Mouse (Mus musculus) spleen, postnatal 4 days (tissue): ENCODE data around the gene Srms.

ENCODE experiments used
- DNase-seq, 2 experiments: peaks; one replicate each; pipeline ENCODE4 v3.0.0; 2022; ENCODE audit warnings: low spot score in 2 of 2

Srms gene

DNA sequence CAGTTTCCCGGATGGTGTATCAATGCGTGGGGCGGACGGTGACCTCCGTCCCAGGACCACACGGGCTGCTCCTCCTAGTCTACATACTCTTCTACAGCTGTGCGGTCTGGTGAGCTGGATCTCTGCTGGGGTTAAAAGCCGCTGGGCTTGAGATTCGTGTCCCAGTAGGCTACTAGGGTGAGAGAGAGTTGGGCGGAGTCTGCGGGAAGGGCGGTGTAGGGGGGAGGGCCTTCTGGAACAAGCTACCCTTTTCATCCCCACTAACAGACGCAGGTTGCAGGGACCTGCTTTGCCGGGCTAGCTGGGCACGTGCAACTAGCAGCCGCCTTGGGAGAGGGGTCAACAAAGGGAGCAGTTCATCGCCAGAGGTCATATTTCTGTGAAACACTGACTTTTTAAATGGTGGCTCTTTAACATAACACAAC is at the start of gene Srms:
Gene Srms, minus strand, starts transcription at position 165 of the 425 bp plus-strand sequence.
- no peak for DNase-seq

DNA sequence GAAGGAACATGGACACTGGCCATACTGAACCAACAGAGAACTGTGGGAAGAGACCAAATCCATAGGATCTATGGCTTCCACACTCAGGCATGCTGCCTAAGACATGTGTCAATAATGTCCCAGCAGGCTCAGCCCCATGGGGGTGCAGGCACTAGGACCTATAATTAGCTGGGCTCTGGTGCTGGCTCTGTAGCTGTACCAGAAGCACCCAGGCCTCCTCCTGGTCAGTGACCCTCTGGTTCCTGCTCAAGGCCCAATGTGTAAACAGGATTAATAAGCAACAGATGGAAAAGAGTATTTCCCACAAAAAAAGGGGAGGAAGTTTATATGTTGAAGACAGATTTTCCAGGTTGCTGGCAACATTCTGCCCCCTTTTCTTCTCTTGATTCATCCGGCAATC is 40.3 kb upstream of the Srms start:
- DNase-seq: no peak

DNA sequence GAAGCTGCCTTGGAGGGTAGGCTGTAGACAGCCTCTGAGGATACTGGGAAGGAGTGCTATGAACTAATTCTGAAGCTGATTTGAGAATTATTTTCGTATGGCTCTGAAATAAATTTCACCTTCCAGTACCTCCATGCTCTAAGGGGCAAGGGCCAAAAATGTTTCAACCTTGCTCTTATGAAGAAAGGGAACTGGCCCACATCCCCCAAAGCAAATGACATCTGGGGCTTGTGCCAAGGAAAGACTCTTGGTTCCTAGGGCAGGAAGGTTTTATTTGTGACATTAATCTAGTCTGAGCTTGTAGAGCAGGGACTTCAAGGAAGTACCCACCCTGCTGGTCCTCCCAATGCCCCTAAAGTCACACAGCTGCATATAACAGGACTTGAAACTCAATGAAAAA is 38.9 kb upstream of the Srms start:
- DNase-seq: no peak

DNA sequence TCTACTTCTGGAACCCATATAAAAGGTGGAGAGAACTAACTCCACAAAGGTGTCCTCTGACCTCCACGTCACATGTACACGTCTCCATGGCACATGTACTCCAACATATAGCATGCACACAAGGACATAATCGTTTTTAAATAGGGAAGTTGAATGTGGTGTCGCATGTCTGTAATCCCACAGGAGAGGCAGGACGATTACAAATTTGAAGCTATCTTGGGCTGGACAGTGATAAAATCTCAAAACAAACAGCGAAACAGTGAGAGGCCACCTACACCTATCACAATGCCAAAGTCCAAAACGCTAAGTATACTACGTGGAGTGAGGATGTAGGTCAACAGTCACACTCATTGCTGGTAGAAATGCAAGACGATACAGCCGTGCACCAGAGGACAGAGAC is 36.2 kb upstream of the Srms start:
- no peak for DNase-seq

DNA sequence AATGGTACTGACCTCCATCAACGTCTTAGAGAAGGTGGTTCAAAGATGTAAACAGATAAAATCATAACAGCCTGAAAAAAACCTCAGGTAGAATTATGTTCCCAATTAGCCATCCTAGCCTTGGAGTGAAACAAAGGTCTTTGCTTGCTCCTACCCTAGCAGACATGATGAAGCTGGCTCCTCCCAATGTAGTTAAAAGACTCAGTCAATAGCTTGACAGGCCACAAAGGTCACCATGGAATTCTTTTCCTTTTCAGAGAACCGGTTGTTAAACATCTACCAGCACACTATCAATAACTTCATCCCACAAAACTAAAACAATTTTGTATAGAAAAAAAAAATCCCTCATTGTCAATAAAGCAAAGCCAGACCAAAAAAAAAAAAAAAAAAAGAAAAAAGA is 32.0 kb upstream of the Srms start:
- DNase-seq: no peak

DNA sequence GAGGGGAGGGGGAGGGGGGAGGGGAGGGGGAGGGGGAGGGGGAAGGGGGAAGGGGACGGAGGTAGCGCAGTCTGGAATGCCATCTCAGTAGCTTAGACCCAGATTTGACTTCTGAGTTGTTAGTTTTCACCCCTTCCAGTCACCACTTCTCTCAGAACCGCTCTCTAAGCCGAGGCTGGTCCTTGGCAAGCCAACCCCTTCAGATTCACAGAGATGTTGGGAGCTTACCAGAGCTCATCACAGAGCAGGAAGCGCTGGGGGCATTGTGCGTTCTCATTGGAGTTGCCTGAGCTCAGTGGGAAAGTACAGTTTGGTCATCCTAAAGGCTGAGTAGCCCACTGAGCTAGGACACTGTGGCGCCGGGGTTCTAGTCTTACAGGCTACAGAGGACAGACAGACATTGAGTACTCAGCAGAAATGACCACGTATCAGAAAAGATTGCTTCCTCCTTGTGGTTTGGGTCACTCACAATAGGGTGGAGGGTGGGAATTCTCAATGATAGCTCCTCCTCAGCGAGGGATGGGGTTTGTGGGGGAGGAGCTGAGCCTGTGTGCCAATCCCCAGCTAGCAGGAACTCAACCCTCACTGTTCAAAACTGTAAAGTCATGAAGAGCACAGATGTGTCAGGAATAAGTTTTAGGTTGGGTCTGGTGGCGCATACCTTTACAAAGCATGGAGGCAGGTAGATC is 30.9 kb upstream of the Srms start:
- DNase-seq: peak in 1 of 2 experiments; percentile 60

DNA sequence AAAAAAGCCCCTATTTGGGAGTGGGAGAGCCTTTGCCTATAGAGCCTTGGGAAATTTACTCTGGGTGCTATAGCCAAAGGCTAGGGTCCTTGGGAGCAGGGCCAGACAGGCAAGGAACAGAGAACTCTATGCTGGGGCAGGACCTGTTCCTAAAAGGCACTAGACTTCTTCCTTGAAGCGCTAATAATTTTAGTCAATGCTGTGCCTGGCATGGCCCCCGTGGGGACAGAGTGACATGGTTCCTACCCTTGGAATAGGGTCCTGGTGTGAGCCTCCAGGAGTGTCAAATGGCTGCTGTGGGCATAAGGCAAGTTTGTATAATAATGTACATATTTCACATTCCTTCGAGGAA is 29.3 kb upstream of the Srms start:
- DNase-seq: no peak

DNA sequence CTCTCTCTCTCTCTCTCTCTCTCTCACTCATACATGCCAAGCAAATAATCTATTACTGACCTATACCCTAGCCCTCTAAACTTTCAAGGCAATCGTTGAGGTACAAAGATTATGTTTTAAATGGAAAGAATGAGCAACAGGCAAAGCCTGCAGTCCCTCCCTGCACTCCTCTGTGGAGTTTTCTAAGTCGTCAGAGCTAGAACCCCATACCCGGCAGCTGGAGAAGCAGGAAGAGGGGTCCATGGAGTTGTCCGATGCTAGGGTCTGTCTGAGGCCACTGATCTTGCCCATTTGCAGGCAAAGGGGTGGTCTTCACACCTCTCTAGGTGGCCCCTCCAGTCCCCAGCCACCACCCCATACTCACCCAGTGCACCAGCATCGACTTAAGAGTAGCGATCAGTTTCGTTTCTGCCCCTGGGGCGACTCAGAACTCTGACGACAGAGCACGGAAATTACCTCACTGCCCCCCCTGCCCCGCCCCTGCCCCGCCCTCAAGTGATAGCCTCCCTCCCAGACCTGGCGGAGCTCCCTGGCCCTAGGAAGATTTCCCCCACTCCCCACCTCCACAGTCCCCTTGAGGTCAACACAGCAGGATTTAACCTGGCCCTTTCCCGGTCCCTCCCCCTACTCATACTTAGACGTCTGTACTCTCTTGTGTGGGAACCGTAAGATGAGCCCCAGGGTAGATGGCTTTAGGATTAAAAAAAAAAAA is 28.8 kb upstream of the Srms start, which contains the start of gene Helz2:
Gene Helz2, minus strand, starts transcription at position 426 of the 712 bp plus-strand sequence.
- peak; percentile 53 to 79 for DNase-seq

DNA sequence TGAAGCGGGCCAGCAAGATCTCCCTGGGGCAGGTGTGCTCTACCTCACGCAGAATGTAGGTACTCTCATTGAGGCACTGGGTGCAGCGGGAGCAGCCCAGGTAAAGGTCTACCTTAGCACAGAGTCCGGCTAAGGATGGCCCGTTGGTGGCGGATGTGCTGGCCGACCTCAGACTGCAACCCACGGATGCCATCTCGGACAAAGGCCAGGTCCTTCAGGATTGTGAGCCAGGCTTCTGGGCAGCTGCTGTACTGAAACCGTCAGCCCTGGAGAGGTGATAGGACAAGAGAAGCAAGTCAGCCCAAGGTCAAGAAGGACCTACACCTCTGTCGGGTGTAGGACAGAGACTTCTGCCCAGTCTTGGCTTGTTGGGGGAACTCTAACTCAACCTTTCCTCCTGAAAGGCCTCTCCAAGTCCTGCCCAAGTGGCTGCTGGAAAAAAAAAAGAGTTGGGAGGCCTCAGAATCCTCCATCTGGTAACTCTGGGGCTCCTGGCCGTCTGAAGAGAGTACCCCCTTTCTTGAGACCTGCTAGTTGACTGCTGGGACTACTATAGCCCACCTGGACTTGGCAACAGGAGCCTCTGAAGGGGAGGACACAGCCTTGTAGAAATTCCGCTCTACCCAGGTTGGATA is 27.9 kb upstream of the Srms start:
- peak in 1 of 2 experiments; percentile 61 for DNase-seq

DNA sequence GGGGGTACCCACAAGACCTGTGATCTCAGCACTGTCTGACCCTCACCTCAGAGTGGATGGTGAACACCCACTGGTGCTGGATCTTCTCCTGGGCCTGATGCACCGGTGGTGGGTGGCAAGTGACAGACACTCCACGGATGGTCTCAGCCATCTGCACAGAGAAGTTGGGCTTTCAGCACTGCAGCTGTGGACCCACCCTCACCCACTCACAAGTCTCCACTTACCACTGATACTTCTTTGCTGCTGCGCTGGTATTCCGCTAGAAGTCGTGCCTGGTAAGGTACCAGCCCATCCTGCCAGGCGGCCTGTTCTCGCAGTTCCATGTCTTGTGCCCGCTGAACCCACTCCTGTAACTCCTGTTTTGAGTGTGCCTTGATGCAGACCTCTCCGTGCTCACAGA is 26.3 kb upstream of the Srms start:
- peak in 1 of 2 experiments; percentile 59 for DNase-seq

DNA sequence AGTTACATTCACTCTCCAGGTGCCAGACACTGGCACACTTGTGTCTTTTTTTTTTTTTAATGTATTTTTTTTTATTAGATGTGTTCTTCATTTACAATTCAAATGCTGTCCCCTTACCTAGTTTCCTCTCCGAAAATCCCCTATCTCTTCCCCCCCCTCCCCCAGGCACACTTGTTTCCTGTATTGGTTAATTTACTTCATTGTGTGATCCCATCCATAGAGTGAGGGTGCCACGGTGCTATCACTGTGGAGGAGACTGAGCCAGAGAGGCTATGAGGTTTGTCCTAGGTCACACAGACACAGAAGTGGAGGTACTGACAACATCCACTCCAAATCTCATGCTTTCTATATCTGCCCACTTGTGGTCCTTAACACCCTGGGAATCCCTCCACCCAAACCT is 25.9 kb upstream of the Srms start:
- DNase-seq: no peak

DNA sequence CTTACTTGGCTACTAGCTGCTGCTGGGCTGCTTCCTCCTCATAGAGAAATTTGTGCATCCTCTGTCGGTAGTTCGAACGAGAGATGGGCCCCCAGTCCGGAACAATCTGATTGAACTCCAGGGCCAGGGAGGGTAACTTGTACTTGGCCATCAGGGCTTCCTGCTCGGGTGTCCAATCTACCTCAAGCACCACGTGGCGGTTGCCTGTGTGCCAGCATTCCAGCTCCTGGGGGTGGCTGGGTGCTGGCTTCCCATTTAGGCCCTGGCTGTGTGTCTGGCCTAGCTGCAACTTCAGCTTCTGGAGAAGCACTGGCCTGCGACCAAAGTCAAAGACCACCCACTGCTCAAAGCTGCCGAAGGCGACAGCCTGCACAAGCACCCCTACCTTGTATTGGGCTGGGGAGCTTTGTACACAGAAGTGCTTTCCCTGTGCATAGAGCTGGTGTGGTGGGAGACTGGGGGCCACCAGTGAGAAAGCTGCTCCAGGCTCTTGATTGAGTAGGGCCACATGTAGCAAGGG is 25.2 kb upstream of the Srms start:
- DNase-seq: peak in 1 of 2 experiments; percentile 58

DNA sequence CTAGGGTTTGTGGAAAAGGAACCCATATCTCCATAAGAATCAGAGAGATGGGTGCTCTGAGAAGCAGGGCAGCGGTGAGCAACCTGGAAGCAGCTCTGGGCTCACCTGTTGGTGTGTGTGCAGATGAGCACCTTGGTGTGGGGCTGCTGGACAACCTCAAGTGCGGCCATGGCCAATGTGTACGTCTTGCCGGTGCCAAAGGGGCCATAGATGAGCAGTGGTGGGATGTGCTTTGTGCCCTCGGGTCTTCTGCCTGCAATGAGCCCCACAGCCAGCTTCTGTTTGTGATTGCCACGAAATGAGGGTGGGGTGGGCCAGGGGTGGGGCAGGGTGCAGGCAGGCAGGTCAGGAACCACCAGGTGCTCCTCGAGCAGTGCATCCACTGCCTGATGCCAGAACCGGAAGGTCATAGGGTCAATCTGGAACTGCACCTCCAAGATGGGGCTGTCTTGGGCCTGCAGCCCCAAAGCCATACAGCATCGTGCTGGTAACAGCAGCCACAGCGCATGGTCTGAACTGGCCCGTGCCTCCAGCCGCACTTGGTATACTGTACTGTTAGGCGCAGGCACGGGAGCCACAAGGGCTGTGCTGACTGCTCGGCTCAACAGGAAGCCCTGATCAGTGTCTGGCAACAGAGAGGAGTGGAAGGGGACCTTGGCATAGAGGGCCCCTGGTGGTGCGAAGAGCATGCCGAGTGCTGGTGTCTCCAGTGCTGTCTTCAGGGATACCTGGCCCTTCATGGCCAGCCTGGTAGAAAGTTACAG is 24.4 kb upstream of the Srms start:
- peak in 1 of 2 experiments; percentile 61 for DNase-seq

DNA sequence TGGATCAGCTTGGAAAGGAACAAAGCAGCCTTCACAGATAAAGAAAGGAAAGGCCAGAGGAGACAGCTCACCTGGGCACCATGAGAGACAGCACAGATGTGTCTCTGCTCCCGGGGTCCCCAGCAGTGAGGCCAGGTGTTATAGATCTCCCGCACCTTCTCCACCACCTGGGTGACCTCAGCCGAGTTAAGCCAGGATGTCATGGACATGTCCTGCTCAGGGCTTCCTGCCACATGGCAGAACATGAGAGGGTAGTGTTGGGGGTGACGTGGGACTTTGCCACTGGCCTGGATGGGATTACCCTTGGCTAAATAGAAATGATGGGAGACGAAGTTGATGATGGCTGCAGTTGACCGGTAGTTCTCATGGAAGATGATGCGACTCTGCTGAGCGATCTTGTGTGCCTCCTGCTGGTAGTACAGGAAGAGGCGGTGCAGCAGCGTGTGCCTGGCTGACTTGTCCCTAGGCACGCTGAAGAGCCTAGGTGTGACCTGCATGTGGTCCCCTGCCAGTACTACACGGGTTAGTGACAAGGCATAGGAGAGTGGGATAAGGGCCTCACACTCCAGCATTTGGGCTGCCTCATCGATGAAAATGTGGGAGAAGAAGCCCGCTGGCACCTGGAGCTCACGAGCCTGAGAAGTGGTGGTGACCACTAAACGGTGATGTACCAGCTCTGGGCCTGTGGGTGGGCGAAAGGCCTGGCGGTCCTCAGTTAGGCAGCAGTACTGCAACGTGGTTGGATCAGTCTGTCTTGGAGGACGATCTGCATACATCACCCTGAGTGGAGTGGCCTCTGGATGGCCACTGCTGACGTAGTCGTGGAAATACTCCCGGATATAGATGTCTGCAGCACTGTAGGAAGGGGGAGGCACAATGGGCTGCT is 22.9 kb upstream of the Srms start:
- peak in 1 of 2 experiments; percentile 60 for DNase-seq

DNA sequence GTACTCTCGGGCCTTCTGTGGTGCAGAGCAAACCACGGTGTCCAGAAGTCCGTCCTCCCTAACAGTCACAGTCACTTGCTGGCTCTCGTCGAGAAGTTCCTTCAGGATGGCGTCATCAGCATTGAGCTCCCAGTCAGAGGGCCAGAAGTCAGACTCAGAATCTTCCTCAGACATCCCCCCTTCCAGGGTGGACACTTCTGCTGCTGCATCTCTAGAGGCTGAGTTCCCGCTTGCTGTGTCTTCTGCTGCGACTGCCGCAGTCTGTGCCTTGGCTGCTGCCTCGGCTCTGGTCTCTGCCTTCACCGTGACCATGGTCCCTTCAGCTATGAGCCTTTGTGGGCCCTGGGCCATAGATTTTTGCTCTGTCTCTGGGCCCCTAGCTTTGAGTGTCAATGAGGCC is 21.7 kb upstream of the Srms start:
- DNase-seq: peak in 1 of 2 experiments; percentile 59

DNA sequence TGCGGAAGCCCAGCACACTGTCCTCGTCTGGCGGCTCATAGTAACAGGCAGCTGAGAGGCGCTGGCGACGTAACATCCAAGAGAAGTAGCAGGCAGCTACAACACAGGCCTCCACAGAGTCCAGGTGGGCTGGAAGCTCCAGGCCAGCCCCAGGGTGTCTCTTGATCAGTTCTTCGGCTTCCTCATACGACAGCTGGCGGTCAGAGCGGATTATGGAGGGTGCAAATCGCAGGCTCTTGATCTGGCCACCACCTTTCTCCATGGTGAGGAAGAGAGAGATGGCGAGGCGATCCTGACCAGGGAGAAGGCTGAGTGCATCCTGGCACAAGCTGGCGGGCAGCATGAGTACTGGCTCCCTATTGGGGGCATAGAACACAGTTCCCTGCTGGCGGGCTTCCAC is 20.5 kb upstream of the Srms start:
- peak in 1 of 2 experiments; percentile 59 for DNase-seq

DNA sequence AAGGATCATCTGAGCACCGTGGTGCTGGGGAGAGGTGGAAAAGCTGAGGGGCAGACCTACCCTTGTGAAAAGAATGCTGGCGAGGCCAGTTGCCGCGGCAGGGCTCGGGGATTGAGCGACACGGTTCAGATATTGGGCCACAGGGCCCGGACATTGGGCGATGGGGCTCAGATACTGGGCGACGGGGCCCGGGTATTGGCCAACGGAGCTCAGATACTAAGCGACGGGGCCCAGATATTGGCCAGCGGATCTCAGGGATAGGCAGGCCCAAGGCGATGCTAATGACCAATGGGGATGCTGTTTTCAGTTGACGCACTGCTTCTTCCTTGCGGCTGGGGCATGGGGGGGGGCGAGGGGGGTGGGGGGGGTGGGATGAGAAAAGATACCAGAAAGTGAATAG is 18.2 kb upstream of the Srms start:
- no peak for DNase-seq

DNA sequence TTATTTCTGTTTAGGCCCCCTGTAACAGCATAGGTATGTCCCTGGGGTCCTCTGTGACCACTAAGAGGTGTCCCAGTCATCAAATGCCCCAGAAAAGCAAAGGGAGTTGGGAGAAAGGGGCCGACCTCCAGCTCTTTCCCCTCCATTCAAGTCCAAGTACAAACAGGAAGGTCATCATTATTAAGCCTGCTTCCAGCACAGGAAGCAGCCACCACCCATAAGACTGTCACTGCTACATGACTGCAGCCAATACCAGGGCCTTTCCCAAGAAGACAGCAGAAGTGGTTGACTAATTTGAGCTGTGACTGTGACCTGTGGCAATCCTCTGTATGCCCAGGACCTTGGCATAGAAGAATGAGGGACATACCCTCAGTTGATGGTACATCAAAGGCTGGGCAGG is 15.3 kb upstream of the Srms start:
- no peak for DNase-seq

DNA sequence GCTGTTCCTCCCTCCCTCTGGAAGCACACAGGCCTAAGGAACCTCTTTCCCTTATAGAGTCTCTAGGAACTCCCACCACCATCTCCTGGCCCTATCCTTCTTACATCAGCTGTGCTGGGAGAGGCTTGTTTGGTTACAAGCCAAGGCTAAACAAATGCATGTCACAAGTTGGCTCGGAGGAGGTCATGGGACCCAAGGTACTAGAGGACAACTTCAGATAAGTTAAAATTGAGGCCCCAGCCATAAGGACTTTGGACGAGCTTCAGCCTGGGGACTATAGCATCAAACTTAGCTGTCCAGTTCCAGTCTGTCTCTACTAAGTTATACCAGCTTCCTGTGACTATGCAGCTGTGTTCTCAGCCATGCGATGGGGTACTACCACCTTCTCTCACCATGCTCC is 14.1 kb upstream of the Srms start:
- DNase-seq: no peak

DNA sequence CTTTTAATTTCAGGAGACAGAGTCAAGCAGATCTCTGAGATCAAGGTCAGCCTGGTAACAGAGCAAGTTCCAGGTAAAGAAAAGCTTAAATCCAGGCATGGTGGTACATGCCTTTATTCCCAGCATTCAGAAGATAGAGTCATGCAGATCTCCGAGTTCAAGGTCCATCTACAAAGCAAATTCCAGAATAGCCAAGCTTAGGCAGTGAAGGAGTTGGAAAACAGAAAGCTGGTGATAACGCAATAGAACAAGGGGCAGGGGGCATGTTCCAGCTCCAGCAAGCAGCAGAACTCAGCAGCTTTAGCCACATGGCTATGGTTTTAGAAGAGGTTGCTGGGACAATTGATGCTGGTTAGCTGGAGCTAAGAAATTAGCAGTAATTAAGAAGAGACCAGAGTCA is 12.0 kb upstream of the Srms start:
- DNase-seq: no peak

DNA sequence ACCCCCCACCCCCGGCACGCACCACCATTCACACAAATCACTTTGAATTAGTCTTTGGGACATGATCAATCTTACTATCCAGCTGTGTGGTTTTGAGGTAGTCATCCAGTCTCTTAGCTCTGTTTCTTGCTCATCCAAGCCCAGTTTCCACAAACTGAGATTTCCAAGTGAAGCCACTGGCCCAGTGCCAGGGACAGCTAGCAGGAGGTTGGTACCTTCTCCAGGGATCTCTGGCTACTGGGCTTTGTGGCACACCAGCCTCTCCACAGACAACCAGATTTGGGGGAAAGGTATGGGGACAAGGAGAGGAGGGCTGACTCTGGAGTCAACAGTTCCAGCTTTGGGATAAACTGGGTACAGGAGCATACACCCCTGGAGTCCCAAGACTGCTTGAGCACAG is 7.4 kb upstream of the Srms start:
- no peak for DNase-seq
